Mouse (Mus musculus) embryonic facial prominence, embryonic 12.5 days (tissue): ENCODE results near the gene Lmntd1. TPM values are rescaled to one million over a fixed set of nuclear protein-coding genes. Genes with fewer than 3 reads are reported as not detected.

Experiments used
- ATAC-seq: fragments of 200-750 bp; cut with Nextera tagmentation; 2 replicates; pipeline ENCODE4 v1.8.0; 2017; ENCODE audit not compliant: insufficient number of reproducible peaks, insufficient read depth, low FRiP score, low TSS enrichment
- H3K27ac ChIP-seq: fragments of 300-500 bp; sonication (generic); 2 replicates; pipeline ENCODE4 v1.5.1; 2016; ENCODE audit warnings: mild to moderate bottlenecking
- H3K27me3 ChIP-seq: fragments of 300-500 bp; sonication (generic); 2 replicates; pipeline ENCODE4 v1.6.1; 2016; ENCODE audit warnings: mild to moderate bottlenecking, moderate library complexity
- H3K36me3 ChIP-seq: fragments of 300-500 bp; sonication (generic); 2 replicates; pipeline ENCODE4 v1.6.1; 2016; ENCODE audit warnings: mild to moderate bottlenecking
- H3K4me1 ChIP-seq: fragments of 300-500 bp; sonication (generic); 2 replicates; pipeline ENCODE4 v1.6.1; 2016
- H3K4me2 ChIP-seq: fragments of 300-500 bp; sonication (generic); replicated peaks from 2 replicates; pipeline ENCODE4 v1.6.1; 2016; ENCODE audit warnings: mild to moderate bottlenecking, moderate library complexity
- H3K4me3 ChIP-seq: fragments of 300-500 bp; sonication (generic); 2 replicates; pipeline ENCODE4 v1.5.1; 2016; ENCODE audit warnings: mild to moderate bottlenecking
- H3K9ac ChIP-seq: fragments of 300-500 bp; sonication (generic); 2 replicates; pipeline ENCODE4 v1.6.1; 2016; ENCODE audit warnings: mild to moderate bottlenecking, moderate library complexity
- H3K9me3 ChIP-seq: fragments of 300-500 bp; sonication (generic); 2 replicates; pipeline ENCODE4 v1.6.1; 2016; ENCODE audit warnings: mild to moderate bottlenecking, moderate library complexity
- WGBS: fragments of 180-500 bp; shearing (Covaris S2); methylation state at CpG from one replicate; pipeline ENCODE4 v1.1.7; 2016; 5-methylcytosine and 5-hydroxymethylcytosine counted together
- polyA plus RNA-seq: library from polyadenylated mRNA; unstranded; fragments of >200 nt; fragmentation: Nextera tagmentation; extraction: Ambion mirVana; gene quantifications from 2 replicates; pipeline ENCODE4 v1.2.1, GENCODE M21; 2016

The Lmntd1 gene
- polyA plus RNA-seq, 1 experiment from 2014 or later, result 0.19 TPM

DNA sequence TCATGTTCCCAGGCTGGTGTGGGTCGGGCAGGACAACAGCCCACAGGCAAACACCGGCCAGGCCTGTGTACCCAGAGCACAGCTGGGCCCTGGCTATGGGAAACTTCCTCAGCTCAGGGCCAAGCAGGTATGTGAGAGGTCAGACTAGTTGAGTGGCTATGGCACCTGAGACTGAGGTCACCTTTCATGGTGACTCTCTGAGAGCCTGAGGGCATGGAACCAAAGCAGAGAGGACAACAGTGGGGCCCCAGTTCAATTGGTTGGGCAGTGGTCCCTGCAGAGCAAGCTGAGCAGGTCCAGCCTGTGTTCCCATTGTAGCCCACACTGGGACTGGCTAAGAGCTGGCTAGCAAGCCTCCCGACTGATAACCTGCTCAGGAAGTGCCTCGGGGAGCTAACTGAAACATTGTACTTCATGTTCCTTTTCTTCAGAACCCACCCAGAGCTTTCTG, 135.3 kb downstream of the Lmntd1 start:
- H3K4me3 ChIP-seq, result no peak overlapping the region
- no peaks in the 10 kb centered on the region for H3K27me3 ChIP-seq
- peaks cover 25% of the 10 kb centered on the region for H3K4me1 ChIP-seq
- H3K9ac ChIP-seq, result no peak overlapping the region
- no peak overlapping the region for H3K27ac ChIP-seq
- no peak for ATAC-seq
- WGBS, result 52% methylated on average over 4 of the region's 4 CpGs
- H3K36me3 ChIP-seq, result no peaks in the 10 kb centered on the region
- no peaks in the 10 kb centered on the region for H3K9me3 ChIP-seq
- H3K4me2 ChIP-seq, result no peak overlapping the region

DNA sequence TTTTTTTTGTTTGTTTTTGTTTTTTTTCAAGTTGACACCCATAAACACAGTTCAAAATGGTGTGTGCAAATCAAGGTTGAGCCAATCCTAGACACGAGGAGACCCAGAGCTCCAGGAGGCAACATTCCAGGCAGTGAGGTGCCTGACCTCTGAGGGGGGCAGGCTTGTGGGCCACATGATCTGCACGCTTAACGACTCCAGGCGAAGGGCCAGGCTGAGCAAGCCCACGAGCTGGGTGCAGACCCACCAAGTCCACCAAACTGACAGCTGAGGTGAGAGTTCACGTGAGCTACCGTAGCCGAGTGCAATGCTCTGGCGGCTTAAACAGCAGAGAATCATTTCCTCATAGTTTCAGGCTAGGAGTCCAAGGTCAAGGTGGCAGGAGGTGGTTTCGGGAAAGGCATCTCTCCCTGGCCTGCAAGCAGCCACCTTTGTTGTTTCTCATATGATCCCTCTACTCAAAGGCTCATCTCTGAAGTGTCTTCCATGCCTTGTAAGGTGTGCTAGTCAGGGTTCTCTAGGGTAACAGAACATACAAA, 136.7 kb downstream of the Lmntd1 start:
- no peak for ATAC-seq
- Histone ChIP-seq H3K9ac (no peak overlapping the region), H3K4me3 (no peak overlapping the region), H3K4me2 (no peak overlapping the region), H3K27me3 (no peaks in the 10 kb centered on the region), H3K36me3 (no peaks in the 10 kb centered on the region), H3K9me3 (no peaks in the 10 kb centered on the region), H3K4me1 (peaks cover 17% of the 10 kb centered on the region), H3K27ac (no peak overlapping the region)
- 48% methylated on average over 10 of the region's 10 CpGs for WGBS

DNA sequence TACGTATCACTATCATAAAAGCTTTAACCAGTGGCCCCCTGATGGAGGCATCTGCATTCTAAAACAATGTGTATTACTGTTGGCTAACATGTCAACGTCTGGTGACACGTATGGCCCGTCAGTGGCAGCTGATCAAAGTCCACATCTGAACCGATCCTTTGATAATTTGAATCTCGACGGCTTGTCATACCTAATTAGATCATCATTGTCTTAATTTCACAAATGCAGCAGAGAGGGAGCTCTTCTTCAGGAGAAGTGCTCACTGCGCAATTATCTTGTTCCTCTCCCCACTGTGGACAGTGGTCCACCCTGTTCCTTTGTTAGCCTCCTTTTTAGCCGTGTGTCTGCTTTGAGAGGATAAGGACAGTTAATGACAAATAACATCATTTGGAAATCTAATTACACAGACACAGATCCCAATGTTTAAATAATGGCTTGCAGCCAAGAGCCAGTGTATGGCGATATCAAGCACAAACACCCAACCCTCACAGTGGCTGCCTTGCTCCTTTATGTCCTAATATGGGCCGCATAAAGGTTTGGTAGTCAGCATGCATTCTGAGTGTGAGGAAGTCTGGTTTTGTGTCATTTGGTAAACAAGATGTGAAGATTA, 142.4 kb downstream of the Lmntd1 start:
- Histone ChIP-seq H3K4me2 (no peak overlapping the region), H3K4me1 (no peaks in the 10 kb centered on the region), H3K9me3 (no peaks in the 10 kb centered on the region; the same call in 1 of the 2 replicates), H3K36me3 (no peaks in the 10 kb centered on the region), H3K27me3 (no peaks in the 10 kb centered on the region), H3K9ac (no peak overlapping the region), H3K4me3 (no peak overlapping the region), H3K27ac (no peak overlapping the region)
- no peak for ATAC-seq
- WGBS, result 77% methylated on average over 11 of the region's 11 CpGs

DNA sequence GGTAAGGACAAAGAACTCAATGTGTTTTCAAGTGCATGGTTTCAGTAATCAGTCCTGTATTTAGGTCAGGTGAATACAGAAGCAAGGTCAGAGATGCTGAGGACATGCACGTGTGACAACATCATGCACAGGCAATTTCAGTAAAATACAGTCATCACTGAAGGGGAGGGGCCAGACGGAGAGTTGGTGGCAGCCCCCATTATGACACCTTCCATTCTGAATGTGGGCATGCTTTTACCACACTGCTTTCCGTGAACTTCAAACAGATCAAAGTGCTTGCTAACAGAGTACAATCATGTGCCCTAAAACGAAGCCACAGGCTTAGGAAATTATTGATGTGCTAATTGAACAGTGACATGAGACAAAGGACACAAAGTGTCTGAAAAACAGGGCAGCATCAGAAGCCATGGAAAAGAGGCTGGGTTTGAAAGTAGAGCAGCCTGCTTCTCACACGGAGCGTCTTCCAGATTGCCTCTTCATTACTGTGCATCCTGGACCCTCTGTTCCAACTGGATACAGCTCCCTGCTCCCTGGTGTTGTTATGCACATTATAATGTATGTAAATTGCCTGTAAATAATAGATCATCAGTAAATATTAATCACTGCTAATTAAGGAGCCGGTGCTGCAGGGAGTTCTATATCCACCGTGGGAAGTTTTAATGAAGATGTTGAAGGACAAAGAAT, 144.7 kb downstream of the Lmntd1 start:
- Histone ChIP-seq H3K36me3 (no peaks in the 10 kb centered on the region), H3K9me3 (no peaks in the 10 kb centered on the region; the same call in 1 of the 2 replicates), H3K4me2 (no peak overlapping the region), H3K4me1 (no peaks in the 10 kb centered on the region), H3K9ac (no peak overlapping the region), H3K27me3 (no peaks in the 10 kb centered on the region), H3K4me3 (no peak overlapping the region), H3K27ac (no peak overlapping the region)
- WGBS, result 74% methylated on average over 8 of the region's 8 CpGs
- no peak for ATAC-seq

DNA sequence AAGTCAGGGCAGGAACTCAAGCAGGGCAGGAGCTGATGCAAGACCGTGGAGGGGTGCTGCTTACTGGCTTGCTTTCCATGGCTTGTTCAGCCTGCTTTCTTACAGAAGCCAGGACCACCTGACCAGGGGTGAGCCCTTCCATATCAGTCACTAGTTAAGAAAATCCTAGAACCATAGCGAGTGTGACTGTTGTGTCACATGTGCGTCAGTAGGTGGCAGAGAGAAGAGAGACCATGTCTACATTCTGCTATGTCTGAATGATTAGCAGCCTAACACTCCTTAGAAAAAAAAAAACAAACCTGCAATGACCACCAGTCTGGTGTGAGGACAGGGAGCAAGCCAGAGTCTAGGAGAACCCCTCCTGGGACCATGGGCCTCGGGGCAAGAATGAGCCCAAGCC, 150.1 kb downstream of the Lmntd1 start:
- no peak for ATAC-seq
- Histone ChIP-seq H3K9me3 (no peaks in the 10 kb centered on the region; the same call in 1 of the 2 replicates), H3K4me2 (no peak overlapping the region), H3K27me3 (no peaks in the 10 kb centered on the region), H3K36me3 (no peaks in the 10 kb centered on the region), H3K4me1 (peaks cover 11% of the 10 kb centered on the region; the same call in 1 of the 2 replicates), H3K4me3 (no peak overlapping the region), H3K9ac (no peak overlapping the region), H3K27ac (no peak overlapping the region)
- 78% methylated on average over 4 of the region's 4 CpGs for WGBS

DNA sequence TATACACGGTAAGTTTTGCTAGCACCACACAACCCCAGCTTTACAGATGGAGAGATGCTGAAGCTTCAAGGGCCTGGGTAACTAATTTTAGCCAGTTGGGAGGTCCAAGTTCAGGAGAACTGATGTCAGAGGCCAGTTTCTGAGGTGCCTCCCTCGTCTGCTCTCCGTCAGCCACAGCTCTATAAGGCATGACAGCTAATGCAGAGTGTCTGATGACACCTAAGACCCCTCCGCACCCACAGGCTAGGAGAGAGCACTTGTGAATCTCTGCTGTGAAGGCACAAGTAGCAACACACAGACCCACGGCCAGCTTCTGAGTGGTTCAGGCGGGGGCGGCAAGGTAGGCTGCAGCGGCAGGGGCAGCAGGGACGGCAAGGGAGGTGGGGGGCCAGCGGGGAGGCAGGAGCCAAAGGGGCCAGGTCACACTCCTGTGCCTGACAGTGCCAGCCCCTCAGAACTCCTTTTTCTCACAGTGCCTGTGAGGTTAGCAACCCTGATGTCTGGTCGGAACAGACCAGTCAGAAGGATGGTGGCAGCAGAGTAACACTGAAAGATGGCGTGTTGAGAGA, 151.4 kb downstream of the Lmntd1 start:
- Histone ChIP-seq H3K9me3 (no peaks in the 10 kb centered on the region; the same call in 1 of the 2 replicates), H3K36me3 (no peaks in the 10 kb centered on the region), H3K9ac (no peak overlapping the region), H3K4me1 (peaks cover 11% of the 10 kb centered on the region; the same call in 1 of the 2 replicates), H3K27me3 (no peaks in the 10 kb centered on the region), H3K27ac (no peak overlapping the region), H3K4me3 (no peak overlapping the region), H3K4me2 (no peak overlapping the region)
- WGBS, result 78% methylated on average over 12 of the region's 12 CpGs
- ATAC-seq, result no peak

DNA sequence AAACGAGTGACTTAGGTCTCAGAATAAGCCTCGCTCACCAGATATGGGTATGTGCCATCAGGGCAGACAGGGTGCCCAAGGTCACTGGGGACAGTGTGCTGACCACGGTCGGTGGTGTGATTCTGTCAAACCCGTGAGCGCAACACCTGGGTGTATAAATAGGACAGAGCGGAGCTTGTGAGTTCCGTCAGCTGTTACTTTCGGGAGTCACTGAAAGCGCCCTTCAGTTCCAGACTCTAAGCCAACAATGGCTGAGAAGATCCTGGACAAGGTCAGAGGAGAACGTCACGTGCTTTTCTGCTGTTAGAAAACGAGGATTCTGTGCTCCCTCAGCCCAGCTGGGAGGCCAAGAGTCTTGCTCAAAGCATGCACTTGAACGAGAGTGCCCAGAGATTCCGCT, 157.1 kb downstream of the Lmntd1 start:
- Histone ChIP-seq H3K4me1 (peaks cover 3% of the 10 kb centered on the region; the same call in 1 of the 2 replicates), H3K27ac (no peak overlapping the region), H3K4me2 (no peak overlapping the region), H3K9me3 (no peaks in the 10 kb centered on the region), H3K36me3 (no peaks in the 10 kb centered on the region), H3K27me3 (peaks cover 3% of the 10 kb centered on the region; the same call in 1 of the 2 replicates), H3K9ac (no peak overlapping the region), H3K4me3 (no peak overlapping the region)
- ATAC-seq, result no peak
- WGBS, result 84% methylated on average over 15 of the region's 15 CpGs

DNA sequence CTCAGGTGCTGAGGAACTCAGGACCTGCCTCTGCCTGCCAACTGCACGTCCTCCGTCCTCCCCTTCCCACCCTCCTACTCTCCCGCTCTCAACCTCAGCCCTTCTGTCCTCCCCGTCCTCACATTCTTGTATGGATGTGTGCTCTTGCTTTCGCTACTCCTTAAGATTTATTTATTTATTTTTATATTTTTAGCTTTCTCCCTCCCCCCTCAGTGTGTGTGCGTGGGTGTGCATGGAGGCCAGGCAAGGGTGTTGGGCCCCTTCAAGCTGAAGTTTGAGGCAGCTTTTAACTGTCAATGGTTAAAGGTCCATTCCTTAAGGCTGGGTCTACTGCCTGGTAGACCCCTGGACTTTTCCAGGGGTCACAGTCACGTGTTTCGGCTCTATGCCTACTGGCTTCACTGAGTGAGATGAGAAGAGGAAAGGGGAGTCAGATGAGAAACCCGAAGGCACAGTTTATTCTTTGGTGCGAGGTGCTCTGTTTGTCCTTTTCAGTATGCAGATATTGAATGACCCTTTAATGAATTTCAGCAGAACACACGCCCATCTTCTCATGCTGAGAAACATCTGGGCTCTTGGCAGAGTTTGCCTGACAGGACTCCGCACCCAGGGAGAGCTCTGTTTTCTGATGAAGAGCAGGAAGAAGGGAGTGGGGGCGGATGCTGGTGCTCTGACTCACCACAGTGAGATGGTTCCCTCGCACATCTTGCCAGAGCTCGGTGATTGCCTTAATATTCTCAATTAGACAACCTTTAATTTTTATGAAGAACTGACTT, 163.3 kb downstream of the Lmntd1 start:
- Histone ChIP-seq H3K9me3 (no peaks in the 10 kb centered on the region), H3K4me2 (no peak overlapping the region), H3K9ac (no peak overlapping the region), H3K4me3 (no peak overlapping the region), H3K27me3 (peaks cover 3% of the 10 kb centered on the region; the same call in 1 of the 2 replicates), H3K4me1 (peaks cover 18% of the 10 kb centered on the region), H3K27ac (no peak overlapping the region), H3K36me3 (no peaks in the 10 kb centered on the region)
- ATAC-seq, result no peak
- WGBS, result 62% methylated on average over 15 of the region's 15 CpGs

DNA sequence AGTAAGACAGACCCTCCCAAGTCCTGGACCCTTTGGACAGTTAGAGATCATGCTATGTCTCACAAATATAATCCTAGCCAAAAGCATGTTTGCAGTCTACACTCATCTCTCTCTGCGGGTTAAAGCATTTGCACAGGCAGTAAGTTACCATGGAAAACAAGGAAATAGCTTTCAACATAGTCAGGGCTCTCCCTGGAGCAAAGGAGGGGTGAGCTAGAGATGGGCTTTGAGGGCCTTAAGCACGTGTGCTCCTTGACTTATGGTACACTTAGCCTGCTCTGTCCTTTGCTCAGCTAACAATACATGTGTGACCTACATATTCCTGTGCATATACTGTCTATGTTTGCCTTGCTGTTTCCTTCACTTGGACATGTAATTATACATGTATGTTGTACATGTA, 165.8 kb downstream of the Lmntd1 start:
- Histone ChIP-seq H3K9ac (no peak overlapping the region), H3K4me2 (no peak overlapping the region), H3K9me3 (no peaks in the 10 kb centered on the region), H3K27me3 (no peaks in the 10 kb centered on the region), H3K27ac (no peak overlapping the region), H3K4me3 (no peak overlapping the region), H3K36me3 (no peaks in the 10 kb centered on the region), H3K4me1 (peaks cover 18% of the 10 kb centered on the region)
- WGBS, result 50% methylated on average over 2 of the region's 2 CpGs
- ATAC-seq, result no peak

DNA sequence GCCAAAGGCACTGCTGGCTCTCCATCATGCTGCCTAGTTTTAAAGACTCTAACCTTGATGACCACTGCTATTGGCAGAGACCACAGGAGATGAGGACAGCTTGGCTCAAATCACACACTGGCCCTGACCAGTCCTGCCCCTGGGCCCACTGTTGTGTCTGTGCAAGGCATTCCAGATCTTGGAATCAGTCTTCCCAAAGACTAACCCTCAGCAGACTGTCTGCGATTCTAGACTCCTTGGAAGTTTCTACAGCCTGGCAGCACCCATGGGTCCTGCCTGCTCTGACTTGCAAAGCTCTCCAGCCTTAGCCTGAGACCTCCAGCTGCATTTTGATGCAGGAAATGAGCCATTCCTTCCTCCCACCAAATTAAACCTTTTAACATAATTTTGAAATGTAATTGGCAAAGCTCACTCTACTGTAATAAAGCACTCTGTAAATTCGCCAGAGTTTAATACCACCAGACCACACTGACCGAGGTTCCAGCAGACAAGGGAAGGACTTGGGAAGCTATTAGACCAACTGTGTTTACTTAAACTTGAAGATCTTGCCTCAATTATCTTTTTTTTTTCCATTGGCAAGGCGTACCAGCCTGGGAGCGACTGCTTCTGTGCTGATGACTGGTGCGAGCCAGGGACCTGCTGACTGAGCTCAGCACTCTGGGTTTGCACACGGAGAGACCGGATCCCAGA, 168.2 kb downstream of the Lmntd1 start:
- H3K4me1 ChIP-seq, result peaks cover 25% of the 10 kb centered on the region

DNA sequence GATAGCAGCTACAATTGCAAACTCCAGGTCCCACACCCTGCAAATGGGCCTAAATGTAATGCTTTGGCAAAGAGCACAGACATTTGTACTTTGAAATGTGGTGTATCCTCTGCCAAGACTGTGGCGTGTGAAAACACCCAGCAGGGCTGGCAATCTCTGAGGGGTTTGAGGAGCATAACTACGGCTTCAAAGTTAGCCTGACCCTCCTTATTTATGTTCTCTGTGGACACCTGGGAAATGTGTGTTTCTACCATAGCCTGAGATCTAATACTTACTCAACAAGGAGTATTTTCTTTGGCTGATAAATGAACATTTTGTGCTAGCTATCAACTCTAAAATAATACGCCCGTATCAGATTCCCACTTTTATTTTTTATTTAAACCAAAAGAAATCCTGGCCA, 168.7 kb downstream of the Lmntd1 start:
- 0 out of 2 replicates have a peak overlapping the region, but pooled peaks have one; percentile 61 for H3K27ac ChIP-seq
- H3K9me3 ChIP-seq, result no peaks in the 10 kb centered on the region
- peaks cover 19% of the 10 kb centered on the region for H3K4me1 ChIP-seq
- no peak overlapping the region for H3K4me3 ChIP-seq
- WGBS, result 68% methylated on average over 4 of the region's 4 CpGs
- no peaks in the 10 kb centered on the region for H3K27me3 ChIP-seq
- no peak for ATAC-seq
- no peaks in the 10 kb centered on the region for H3K36me3 ChIP-seq
- no peak overlapping the region for H3K4me2 ChIP-seq
- H3K9ac ChIP-seq, result no peak overlapping the region

More for the DNA sequence above, 168.2 kb downstream of the Lmntd1 start:
- H3K27ac ChIP-seq, result peak overlapping the region; percentile 61; the same call in 1 of the 2 replicates
- no peaks in the 10 kb centered on the region for H3K9me3 ChIP-seq
- 58% methylated on average over 8 of the region's 8 CpGs for WGBS
- H3K4me3 ChIP-seq, result no peak overlapping the region
- no peak for ATAC-seq
- no peaks in the 10 kb centered on the region for H3K27me3 ChIP-seq
- H3K9ac ChIP-seq, result no peak overlapping the region
- no peak overlapping the region for H3K4me2 ChIP-seq
- no peaks in the 10 kb centered on the region for H3K36me3 ChIP-seq
